Mouse (Mus musculus) heart, adult 2 months (tissue): ENCODE measurements around the gene Fam81a.

Source experiments
- CTCF ChIP-seq: fragments of 200-600 bp; IDR thresholded peaks from 2 replicates; pipeline ENCODE4 v1.8.1; 2022; ENCODE audit warnings: antibody characterized with exemption, mild to moderate bottlenecking, moderate library complexity
- POLR2A ChIP-seq: fragments of 200-500 bp; IDR thresholded peaks from 2 replicates; pipeline ENCODE4 v1.6.1; 2011; ENCODE audit warnings: mild to moderate bottlenecking, low read depth, low read length, control low read depth; ENCODE audit not compliant: insufficient read depth

DNA sequence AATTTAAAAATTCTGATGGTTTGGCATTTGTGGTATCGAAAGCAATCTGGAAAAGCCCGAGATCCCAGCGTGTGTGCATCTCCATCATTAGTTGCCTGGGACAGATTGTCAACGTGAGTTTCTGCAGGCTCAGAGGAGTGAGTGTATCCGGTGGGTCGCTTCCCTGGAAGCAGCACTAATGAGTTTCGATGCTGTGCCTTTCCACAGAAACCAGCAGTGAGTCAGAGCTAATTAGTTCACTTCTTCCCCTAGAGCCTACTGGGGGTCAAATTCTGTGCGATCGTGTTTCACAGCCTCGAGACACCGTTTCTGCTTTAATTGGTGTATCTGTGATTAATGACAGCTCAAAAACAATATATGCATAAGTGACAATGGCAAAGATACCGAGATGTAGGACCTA, 39.4 kb upstream of the Fam81a start:
- TF ChIP-seq POLR2A: no peak
- no peak for TF ChIP-seq CTCF
